Mouse (Mus musculus) kidney, adult 2 months (tissue): ENCODE measurements around the gene Trpm8.

ENCODE experiments used
- CTCF ChIP-seq: fragments of 200-500 bp; conservative IDR thresholded peaks from 2 replicates; pipeline ENCODE4 v1.5.1; 2011; ENCODE audit warnings: low read depth, mild to moderate bottlenecking, control low read depth, low read length, moderate library complexity, mixed read lengths; ENCODE audit not compliant: insufficient read depth, insufficient read length
- POLR2A ChIP-seq: fragments of 200-500 bp; IDR thresholded peaks from one replicate; pipeline ENCODE4 v1.6.1; 2011; ENCODE audit warnings: low read depth, low read length, control low read depth

GRCm38 (mm10) chr1:88255989-88256754, 21.3 kb upstream of the Trpm8 start:
- TF ChIP-seq CTCF, result no peak
- no peak for TF ChIP-seq POLR2A
